Mouse (Mus musculus): ENCODE results near the gene Tmem164. TPM values are rescaled to one million over a fixed set of nuclear protein-coding genes. Genes with fewer than 3 reads are reported as not detected.
A peak's percentile ranks its signal among the peaks of the same experiment; 100 is the strongest.

The Tmem164 gene
- total RNA-seq, 2 experiments from 2014 or later = 23.4 to 28.8 TPM

DNA sequence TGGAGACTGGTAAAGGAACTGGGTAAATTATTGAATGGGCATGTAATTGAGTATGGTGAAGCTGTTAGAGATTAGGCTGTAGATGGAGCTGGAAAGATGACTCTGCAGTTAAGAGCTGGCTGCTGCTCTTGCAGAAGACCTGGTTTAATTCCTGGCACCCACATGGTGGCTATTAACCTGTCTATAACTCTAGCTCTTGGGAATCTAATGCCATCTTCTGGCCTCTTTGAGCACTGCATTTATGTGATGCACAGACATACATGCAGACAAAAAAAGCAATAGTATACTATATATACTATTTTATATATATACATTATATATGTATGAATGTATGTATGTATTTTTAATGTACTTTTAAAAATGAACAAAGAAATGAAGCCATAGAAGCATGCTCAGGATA lies 66.2 kb downstream of the Tmem164 start:
- no peak for DNase-seq (ENCODE audit: low spot score in 2 of 2)

DNA sequence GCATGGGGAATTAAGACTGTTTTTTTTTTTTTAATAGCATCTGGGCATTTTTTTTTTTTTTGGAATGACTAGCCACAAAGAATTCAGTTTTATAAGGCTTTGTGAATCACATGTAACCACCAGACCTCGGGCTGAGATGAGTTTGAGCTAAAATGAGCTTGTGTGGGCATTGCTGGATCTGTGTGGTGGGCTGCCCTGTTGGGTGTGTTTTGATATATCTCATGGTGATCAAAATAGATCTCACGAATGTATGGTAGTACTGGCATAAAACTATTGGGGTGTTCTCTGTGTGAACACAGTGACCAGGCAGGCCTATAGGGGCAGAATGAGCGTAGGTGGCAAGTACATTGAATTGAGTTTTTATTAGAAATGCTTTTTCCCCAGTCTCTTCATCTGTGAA lies 67.4 kb downstream of the Tmem164 start:
- no peak for DNase-seq (ENCODE audit: low spot score in 2 of 2)

DNA sequence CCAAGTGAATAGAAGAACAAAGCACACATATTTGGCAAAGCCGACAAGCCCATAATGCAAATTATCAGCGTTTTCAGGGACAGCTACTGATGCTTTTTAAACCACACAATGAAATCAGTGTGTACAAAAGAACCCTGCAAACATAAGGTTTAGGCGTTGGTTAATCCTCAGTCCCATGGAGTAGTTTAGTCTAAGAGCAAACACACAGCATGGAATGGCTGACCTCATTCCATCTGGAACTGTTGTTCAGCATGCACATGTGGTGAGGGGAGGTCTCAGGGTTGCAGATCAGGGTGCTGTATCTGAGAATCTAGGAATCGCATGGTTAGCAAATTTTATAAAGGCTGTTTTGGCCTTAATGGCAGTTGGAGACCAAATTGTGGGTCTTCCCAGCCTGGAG lies 69.6 kb downstream of the Tmem164 start:
- no peak for DNase-seq (ENCODE audit: low spot score in 2 of 2)

DNA sequence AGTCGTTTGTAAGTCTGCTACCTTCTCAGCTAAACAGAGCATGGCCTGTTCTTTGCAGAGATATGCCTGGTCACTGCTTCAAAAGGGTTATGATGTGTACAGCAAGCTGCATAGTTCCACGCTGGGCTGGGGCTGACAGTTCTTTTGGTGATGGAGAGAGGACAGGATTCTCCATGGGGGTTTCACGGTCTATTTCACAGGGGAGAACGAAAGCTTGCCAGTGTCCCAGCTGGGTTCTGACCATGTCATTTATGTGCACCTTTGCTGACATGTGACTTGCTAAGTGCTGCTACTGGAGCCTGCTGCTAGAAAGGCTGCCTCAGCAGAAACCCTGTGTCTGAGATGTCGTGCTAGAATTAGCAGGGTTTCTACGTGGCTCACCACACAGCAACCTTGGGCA lies 74.3 kb downstream of the Tmem164 start:
- DNase-seq (ENCODE audit: low spot score in 2 of 2) = no peak

DNA sequence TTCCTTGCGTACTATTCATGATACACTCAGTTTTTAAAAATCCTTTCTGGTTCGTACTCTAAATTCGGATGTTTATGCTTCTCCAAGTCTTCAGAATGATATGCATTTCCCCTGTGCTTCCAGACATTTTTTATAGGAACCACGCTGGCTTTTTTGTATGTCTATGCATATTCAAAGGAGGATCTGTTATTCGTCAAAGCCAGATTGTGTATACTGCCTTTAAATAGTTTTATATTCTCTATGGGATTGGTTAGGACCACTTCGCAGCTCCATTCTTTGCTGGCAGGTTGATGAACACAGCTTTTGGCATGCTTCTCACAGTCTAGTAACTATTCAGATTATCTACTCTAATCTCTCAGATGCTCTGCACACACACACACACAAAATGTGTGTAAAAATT lies 79.2 kb downstream of the Tmem164 start:
- DNase-seq (ENCODE audit: low spot score in 2 of 2) = no peak

DNA sequence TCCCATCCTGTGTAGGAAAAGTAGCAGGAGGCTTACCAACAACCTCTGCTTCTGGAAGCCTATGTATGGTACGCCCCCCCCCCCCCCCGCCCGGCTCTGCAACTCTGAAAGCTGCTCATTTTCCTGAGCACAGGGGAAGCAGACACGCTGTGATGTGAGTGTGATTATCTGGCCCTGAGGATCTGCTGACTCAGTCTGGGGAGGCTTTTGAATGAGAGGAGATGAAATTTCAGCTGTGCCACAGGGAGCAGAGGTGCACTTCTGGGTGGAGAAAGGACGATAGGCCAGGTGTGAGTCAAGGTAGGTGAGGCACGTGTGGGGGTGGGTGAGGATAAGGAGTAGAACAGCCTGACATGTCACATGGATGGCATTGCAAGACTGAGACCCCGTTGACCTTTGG lies 82.1 kb downstream of the Tmem164 start:
- no peak for DNase-seq (ENCODE audit: low spot score in 2 of 2)

DNA sequence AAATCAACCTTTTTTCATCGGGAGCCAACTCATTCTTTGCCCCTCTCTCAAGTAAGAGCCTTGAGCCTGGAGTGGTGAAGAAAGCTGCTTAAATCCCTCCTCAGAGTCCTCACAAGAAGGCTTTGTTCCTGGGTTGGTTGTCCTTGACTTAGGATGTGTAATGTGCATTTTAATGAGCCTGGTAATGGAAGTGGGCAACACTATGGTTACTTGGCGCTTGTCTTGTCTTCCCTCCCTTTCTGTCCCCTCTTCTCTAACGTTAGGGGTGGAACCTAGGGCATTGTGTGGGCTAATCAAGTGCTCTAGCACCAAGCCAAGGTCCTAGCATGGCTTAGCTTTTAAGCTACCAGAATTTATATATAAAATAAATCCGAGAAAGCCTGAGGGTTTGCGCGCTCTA lies 88.5 kb downstream of the Tmem164 start:
- no peak for DNase-seq (ENCODE audit: low spot score in 2 of 2)

DNA sequence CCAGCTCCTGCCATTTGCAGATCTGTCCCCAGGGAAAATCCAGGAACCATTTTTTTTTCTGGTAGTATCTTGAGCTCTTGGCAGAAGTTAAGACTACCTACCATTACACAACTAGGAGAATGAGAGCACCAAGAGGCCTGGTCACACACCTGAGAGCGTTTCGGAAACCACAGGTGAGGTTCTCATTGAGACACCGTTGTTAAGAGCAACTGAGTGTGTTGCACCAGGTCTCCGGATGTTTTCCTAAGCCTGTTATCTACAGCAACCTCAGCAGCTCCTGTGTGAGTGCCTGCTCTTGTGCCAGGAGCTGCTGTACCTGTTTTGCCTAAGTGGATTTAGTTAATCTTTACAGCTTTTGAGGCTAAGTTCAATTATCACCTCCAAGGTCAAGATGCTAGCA lies 92.5 kb downstream of the Tmem164 start:
- DNase-seq (ENCODE audit: low spot score in 2 of 2) = no peak

DNA sequence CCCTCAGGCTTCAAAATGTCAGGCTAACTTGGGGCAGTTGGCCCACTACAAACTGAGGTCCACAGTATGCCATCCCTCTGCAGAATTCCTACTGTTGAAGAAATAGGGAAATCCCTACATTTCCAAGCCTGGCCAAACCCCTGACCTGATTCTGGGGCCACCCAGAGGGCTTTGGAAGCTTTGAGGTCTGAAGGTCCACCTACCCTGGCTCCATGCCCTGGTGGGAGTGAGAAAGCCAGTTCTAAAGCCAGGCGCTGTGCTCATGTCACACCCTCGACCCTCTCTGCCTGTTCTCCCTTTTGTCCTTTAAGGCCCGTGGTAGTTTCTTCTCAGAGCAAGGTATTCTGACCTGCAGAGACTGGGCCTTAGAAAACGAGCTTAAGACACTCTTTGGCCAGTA lies 94.9 kb downstream of the Tmem164 start:
- no peak for DNase-seq (ENCODE audit: low spot score in 2 of 2)

DNA sequence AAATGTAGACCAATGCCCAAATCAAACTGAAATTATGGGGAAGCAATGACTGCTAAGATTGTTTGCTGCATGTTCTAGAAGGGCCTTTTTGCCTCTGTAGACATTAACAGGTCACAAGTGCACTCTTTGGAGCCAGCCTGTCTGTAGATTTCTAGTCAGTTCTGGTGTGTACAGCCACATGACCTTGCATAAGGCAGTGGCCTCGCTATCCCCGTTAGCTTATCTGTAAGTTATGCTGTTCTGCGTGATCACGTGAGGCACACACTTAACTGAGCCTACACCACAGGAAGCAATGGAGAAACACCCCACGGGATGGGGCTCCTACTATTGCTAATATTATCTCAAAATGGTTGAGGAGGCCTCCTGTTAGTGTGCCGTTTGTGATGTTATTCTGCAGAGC lies 97.4 kb downstream of the Tmem164 start:
- DNase-seq (ENCODE audit: low spot score in 2 of 2) = no peak

DNA sequence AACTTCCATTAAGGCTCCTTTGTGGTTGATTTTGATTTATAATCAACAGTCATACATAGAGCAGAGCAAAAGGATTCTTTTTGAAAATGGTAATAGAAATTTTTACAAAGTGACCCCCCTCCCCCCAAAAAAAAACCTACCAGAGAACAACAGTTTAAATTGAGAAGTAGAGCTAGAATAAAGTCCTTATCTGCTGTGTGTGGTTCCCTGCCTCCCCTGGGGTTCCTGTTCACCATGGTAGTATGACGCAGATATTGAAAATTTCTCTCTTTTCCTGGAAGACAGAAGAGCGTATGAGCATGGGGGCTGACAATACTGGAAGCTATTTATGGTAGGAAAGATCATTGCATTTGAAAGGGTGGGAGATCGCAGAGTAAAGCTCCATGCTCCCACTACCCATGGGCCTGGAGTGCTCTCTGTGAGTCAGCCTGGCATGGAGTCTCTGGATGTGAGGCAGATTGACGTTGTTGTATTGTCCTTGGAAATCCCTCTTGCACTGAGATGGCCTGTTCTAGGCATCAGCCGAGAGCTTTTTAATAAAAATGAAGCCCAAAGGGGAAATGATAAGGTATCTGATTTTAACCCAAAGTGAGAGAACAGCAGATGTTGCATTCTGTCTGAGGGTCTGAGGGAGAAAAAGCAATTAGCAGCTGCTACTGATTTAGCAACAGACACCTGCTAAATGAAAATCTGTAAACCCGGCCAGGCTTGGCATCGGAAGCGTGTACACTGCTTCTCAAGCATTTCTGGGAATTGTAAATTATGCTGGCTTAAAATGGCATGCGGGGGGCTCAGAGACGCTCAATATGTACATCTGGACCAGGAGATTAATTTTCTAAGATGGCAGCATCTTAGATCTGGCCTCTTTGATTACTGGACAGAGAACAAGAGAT lies 105.2 kb downstream of the Tmem164 start:
- DNase-seq (ENCODE audit: low spot score in 2 of 2) = no peak

DNA sequence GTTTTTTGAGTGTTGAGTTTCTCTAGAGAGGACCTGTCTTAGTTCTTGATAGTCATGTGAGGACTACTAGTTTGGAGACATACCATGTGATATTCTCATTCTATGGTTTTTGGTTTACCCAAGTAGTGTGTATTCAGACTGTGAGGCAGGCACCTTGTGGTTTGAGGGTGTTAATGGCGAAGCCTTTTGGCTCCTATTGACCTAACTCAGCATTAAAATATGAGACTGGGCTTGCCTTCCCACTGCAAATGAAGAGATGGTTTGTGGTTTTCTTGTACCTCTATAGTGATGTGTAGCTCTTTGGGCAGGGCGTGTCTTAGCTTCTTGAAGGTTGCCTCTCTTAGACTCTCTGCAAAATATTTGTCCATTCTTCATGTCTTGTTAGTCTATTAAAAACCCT lies 111.0 kb downstream of the Tmem164 start:
- no peak for DNase-seq (ENCODE audit: low spot score in 2 of 2)

DNA sequence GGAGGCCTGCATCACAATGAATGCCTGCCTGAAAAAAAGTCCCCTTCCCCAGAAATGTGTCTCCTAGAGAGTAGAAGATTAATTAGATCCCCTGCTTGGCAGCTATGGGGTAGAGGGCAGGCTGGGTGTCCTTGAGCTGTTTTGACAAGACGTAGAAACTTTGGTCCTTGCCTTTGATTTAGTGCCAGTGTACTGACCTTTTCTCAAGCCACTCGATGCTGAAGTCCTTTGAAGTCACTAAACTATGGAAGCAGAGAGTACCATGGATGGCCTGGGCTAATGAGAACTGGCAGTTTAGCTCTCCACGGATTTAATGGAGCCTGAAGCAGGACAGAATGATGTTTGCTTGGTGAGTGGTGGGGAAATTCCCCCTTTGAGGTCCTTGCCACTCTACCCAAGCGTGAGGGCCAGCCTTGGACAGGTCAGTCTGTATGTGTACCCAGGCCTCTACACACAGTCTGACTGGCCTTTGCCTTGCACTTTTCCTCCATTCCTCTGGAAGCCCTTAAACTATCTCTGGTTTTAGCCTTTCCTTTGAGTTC lies 112.9 kb downstream of the Tmem164 start:
- no peak for DNase-seq (ENCODE audit: low spot score in 2 of 2)

DNA sequence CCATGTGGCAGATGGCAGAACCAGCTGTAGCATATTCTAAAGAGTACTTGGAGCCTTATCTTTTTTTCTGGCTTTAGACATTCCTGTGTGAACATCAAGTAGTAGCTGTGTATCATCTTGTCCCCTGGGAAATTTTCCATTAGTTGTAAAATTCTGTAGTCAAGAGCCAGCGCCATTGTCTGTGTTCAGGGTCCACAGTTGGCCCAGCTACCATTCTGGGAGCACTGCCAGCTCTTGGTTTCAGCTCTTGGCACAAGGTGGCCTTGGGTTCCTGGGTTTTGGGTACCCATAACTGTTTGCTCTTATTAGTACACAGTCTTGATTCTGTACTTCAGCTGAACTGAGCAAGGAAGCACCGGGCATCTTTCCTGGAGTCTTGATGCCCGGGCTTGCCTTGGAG lies 123.4 kb downstream of the Tmem164 start:
- DNase-seq (ENCODE audit: low spot score in 2 of 2) = no peak

DNA sequence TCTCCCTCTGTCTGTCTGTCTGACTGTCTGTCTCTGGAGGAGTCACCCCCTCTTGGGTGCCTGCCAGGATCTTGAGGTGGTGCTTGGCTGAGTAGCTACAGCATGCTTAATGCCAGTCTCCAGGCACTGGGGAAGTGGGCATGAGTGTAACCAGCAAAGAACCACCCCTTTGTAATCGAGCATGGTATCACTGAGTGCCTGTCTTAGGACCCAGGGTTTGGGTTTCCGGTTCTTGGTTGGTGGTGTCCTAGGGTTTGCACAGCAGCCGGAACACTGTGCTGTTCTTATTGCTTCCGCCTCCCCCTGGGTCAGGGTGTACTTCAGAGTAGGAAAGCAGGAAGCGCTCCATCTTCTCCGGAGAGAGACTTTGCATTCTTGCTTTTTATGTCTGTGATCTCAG lies 124.9 kb downstream of the Tmem164 start:
- DNase-seq (ENCODE audit: low spot score in 2 of 2) = no peak

DNA sequence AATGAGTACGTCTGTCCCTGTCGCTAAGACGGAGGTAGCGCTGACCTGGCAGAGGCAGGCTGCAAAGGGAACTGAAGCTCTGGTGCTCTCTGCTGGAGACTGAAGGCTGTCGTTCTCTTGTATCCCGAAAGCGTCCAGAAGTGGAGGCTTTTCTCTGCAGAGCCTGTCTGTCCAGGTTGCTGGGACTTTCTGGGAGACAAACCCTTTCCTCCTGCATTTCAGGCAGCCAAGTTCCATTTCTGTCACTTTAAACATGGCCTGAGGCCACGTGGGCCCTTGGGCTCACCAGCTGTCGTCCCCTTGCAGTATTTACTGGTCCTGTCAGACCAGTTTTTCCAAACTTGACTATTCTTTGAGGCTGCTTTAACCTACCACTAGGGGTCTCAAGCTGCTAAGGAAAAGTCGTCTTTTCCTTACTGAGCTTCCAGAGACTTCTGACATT lies 125.4 kb downstream of the Tmem164 start:
- no peak for DNase-seq (ENCODE audit: low spot score in 2 of 2)

DNA sequence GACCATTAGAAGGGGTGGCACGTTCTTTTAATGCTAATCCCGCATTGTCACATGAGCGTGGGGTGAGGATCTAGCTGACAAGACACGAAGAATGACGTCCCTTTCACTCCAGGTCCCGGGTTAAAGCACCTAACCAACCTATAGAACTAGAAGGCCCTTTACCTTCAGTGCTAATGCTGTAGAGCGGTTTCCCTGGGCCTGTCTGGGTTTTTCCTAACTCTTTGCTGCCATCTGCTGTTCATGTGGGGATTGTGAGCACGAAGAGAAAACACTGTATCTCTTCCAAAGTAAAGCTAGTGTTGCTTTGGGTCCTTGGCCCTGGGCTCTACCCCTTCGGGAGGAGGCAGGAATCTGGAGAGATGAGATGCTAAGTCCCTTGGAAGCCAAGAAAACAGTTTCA lies 127.2 kb downstream of the Tmem164 start:
- DNase-seq (ENCODE audit: low spot score in 2 of 2) = peak in 1 of 2 experiments; percentile 24

DNA sequence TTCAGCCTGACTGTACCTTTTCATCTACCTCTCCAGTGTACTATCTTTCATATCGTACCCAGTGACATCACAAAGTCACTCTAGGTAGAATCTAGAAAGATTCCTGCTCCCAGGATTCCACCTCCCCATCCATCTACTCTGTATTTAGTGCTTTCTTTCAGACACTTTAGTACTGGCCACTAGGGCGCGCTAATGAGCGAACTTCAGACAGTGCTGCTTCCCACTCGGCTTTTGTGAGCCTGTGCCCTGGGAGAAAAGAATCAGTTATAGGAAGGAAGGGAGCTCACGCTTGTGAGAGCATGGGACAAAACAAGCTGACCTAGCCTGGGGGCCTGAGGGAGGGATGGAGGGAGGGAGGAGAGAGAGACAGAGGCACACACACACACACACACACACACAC lies 131.9 kb downstream of the Tmem164 start:
- peak in 1 of 2 experiments; percentile 39 for DNase-seq (ENCODE audit: low spot score in 2 of 2)

DNA sequence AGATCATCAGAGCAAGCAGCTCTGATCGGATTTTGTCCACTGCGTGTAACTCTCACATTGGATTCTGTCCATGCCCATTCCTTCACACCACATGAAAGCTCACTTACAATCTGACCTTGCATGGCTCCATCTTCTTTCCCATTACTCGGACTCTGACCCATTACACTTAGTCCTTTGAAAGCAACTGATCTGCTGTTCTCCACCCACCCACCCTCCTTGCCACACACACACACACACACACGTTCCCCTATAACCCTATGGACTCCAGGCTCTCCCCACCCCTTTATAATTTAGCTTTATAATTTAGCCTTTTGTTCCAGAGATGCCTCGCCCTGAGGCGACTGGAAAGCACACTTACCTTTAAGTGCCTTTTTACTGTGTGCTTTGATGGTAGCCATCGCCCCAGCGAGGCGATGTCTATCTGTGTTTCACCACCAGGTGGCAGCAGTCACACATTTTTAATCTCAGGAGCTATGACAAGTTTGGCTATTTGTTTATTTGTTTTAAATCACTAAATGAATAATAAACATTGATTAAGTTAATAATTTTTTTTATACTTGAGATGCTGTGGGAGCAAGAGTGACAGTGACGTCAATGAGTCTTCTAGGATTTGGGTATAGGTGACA lies 137.0 kb downstream of the Tmem164 start:
- peak in 1 of 2 experiments; percentile 19 for DNase-seq (ENCODE audit: low spot score in 2 of 2)

DNA sequence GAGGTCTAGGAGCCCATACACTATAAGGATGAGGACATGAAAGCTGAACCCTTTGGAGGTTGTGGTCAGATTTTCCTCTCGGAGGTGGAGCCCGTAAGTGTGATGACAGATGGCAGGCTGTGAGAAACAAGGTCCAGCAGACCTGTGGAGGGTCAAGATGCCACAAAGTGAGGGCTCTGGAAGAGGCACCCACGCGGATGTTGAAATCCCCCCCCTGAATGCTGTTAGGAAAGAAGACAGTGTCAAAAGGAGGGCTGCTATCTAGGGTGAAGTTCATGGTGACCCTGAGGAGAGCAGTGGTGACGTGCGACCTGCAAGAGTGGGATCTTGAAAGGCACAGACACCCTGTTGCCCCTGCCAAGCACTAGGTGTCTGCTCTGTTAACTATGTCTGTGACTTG lies 140.0 kb downstream of the Tmem164 start:
- no peak for DNase-seq (ENCODE audit: low spot score in 2 of 2)

DNA sequence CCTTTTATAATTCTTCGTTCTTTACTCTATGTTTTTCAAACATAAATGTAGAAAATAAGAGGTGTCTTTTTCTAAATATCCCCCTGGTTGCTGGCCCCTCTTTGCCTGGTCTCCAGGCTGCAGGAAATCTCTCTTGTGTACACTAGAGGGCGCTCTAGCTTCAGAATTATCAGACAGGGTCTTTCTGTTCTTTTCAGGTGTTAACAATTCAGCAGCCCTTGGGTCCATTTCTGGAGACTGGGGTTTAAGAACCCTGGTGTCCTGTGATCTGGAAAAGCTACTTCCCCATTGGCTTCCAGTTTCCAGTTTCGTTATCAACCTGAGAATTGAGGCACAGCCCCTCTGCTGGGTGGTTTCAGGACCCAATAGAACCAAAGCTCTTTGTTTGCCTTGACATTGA lies 140.6 kb downstream of the Tmem164 start:
- DNase-seq (ENCODE audit: low spot score in 2 of 2) = no peak

DNA sequence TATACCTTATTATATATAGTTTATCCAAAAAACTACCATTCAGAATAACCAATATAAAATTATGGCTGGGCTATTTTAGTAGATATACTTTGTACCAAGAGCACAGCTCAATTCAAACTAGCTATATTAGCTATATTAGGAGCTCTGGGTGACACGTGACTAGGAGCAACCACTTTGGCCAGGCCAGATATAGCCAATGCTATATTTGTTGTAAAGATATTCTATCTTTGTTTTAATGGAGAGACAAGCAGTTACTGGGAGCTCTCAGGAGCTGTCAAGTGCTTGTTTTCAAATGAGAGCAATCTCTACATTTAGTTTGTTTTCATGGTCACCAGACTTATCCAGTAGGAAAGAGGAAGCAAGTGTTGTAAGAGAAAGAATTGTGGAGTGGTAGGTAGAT lies 144.1 kb downstream of the Tmem164 start:
- DNase-seq (ENCODE audit: low spot score in 2 of 2) = no peak

DNA sequence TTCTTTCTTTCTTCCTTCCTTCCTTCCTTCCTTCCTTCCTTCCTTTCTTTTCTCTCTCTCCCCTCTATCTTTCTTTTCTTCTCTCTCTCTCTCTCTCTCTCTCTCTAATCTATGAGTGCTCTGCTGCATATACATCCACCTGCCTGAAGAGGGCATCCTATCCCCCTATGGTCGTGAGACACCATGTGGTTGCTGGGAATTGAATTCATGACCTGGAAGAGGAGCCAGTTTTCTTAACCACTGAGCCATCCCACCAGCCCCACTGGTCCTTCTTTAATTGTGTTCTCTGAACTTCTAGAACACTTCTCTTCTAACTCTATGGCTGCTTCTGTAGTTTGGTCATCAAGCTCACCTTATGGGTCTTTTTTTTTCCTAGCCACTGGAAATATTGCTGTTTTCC lies 146.4 kb downstream of the Tmem164 start:
- no peak for DNase-seq (ENCODE audit: low spot score in 2 of 2)
